Mouse (Mus musculus) limb, embryonic 12.5 days (tissue): Measurements from ENCODE around the gene Casz1. TPM values are rescaled to one million over a fixed set of nuclear protein-coding genes. Genes with fewer than 3 reads are reported as not detected.
A peak's percentile ranks its signal among the peaks of the same experiment; 100 is the strongest.

Experiments used
- ATAC-seq: fragments of 200-750 bp; cut with Nextera tagmentation; 2 replicates; pipeline ENCODE4 v1.8.0; 2017; ENCODE audit warnings: low read depth, moderate TSS enrichment; ENCODE audit not compliant: insufficient number of reproducible peaks, insufficient read depth, low FRiP score, low TSS enrichment
- H3K27ac ChIP-seq: fragments of 300-500 bp; sonication (generic); 2 replicates; pipeline ENCODE4 v1.5.1; 2016; ENCODE audit warnings: mild to moderate bottlenecking, moderate library complexity
- H3K27me3 ChIP-seq: fragments of 300-500 bp; sonication (generic); 2 replicates; pipeline ENCODE4 v1.6.1; 2016; ENCODE audit warnings: mild to moderate bottlenecking, moderate library complexity
- H3K36me3 ChIP-seq: fragments of 300-500 bp; sonication (generic); 2 replicates; pipeline ENCODE4 v1.6.1; 2016; ENCODE audit warnings: mild to moderate bottlenecking, moderate library complexity
- H3K4me1 ChIP-seq: fragments of 300-500 bp; sonication (generic); replicated peaks from 2 replicates; pipeline ENCODE4 v1.6.1; 2016
- H3K4me2 ChIP-seq: fragments of 300-500 bp; sonication (generic); 2 replicates; pipeline ENCODE4 v1.6.1; 2016; ENCODE audit warnings: mild to moderate bottlenecking, moderate library complexity
- H3K4me3 ChIP-seq: fragments of 300-500 bp; sonication (generic); replicated peaks from 2 replicates; pipeline ENCODE4 v1.5.1; 2016; ENCODE audit warnings: mild to moderate bottlenecking
- H3K9ac ChIP-seq: fragments of 300-500 bp; sonication (generic); replicated peaks from 2 replicates; pipeline ENCODE4 v1.6.1; 2016; ENCODE audit warnings: mild to moderate bottlenecking, moderate library complexity
- H3K9me3 ChIP-seq: fragments of 300-500 bp; sonication (generic); 2 replicates; pipeline ENCODE4 v1.6.1; 2016; ENCODE audit warnings: mild to moderate bottlenecking, moderate library complexity
- WGBS: fragments of 180-500 bp; shearing (Covaris S2); methylation state at CpG from one replicate; pipeline ENCODE4 v1.1.7; 2016; 5-methylcytosine and 5-hydroxymethylcytosine counted together
- polyA plus RNA-seq: library from polyadenylated mRNA; unstranded; fragments of >200 nt; fragmentation: Nextera tagmentation; extraction: Ambion mirVana; gene quantifications from 2 replicates; pipeline ENCODE4 v1.2.1, GENCODE M21; 2016

Gene Casz1
- polyA plus RNA-seq, 1 experiment from 2014 or later, result 4.7 TPM

DNA sequence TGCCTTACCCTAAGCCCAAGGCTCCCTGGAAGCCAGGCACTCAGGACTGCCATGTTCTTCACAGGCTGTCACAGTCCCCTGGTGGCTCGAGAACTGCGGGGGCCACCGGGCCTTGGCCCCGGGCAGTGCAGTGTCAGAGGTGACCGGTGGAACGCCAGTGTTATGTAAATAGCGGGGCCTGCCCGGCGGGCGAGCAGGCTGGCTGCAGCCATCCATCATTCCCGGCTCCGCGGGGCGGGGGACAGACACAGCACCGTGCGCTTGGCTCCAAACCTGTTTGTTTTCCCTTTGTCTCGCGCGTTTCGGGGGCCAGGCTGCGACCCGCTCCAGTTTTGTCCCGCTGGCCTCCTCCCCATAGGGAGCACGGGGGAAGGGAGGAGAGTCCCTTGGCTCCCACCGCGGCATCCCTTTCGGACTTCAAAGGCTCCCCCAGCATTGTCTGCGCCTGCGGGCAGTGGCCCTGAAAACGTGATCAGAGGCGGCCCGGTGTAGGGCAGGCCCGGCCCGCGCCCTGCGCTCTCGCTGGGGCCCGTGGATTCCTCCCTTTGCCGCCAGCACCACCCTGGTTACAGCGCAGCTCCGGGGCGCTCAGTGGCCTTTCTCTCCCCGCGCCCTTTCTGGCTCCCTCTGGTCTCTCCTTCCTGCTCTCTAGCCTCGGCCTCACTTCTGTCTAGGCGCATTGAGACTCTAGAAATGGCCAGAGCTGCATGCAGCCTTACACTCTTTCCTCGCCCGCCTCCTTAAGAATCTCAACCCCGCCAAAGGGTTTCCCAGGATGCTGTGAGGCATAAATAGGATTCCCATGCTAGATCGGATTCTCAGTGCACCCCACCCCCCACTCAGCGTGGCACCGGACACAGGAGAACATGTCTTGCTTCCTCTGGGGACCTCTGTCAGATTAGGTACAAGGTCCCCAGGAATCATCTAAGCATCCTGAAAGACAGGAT is 86.9 kb downstream of the Casz1 start:
- Histone ChIP-seq H3K4me1 (peaks cover 10% of the 10 kb centered on the region), H3K36me3 (no peaks in the 10 kb centered on the region), H3K4me2 (peak overlapping the region; percentile 74), H3K9me3 (no peaks in the 10 kb centered on the region), H3K27ac (peak overlapping the region; percentile 45; the same call in 1 of the 2 replicates), H3K9ac (peak overlapping the region; percentile 71), H3K4me3 (peak overlapping the region; percentile 42), H3K27me3 (peaks cover 81% of the 10 kb centered on the region)
- 5% methylated on average over 52 of the region's 52 CpGs for WGBS
- peak; percentile 41; the same call in 1 of the 2 replicates for ATAC-seq

DNA sequence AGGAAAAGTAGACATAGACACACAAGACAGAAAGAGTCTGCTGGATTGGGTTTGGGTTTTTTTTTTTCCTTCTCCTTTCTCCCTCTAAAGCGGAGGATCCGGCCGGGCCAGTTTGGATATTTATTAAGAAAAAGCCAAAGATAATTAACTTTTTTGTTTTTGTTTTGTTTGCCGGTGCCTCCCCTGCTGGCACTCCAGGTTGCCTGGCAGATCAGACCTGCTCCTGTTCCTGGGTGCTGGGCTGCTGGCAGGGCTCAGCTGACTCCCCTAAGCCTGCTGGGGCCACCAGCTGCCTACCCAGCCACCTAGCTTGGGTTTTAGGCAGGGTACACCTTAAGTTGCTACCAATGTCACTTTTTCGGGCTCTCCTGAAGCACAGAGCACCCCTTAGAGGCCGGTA is 91.9 kb downstream of the Casz1 start:
- Histone ChIP-seq H3K27me3 (peaks cover 73% of the 10 kb centered on the region), H3K9me3 (no peaks in the 10 kb centered on the region), H3K9ac (no peak overlapping the region), H3K36me3 (no peaks in the 10 kb centered on the region), H3K4me3 (no peak overlapping the region), H3K4me1 (peaks cover 21% of the 10 kb centered on the region), H3K4me2 (no peak overlapping the region), H3K27ac (no peak overlapping the region)
- 75% methylated on average over 6 of the region's 6 CpGs for WGBS
- ATAC-seq, result no peak

DNA sequence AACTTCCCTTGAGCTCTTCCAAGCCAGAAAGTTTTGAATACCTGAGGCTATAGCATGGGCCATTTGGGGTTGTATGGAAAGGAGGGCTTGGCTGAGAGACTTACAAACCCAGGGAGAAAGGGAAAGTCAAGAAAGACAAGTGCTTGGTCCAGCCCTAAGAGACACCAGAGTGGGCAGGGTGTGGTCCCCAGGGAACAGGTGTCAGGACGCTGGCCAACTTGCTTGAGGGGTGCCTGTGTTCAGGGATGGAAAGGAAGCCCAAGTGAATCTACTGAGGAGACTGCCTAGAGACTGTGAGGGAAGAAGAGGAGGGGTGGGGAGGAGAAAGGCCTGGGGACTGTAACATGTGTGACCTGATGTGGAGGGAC is 95.7 kb downstream of the Casz1 start:
- Histone ChIP-seq H3K4me1 (peaks cover 48% of the 10 kb centered on the region), H3K27ac (no peak overlapping the region), H3K4me2 (peak overlapping the region; percentile 99), H3K9ac (peak overlapping the region; percentile 57), H3K27me3 (peaks cover 81% of the 10 kb centered on the region), H3K4me3 (peak overlapping the region; percentile 66), H3K36me3 (no peaks in the 10 kb centered on the region), H3K9me3 (no peaks in the 10 kb centered on the region)
- 17% methylated on average over 1 of the region's 1 CpGs for WGBS
- no peak; the same call in 1 of the 2 replicates for ATAC-seq

DNA sequence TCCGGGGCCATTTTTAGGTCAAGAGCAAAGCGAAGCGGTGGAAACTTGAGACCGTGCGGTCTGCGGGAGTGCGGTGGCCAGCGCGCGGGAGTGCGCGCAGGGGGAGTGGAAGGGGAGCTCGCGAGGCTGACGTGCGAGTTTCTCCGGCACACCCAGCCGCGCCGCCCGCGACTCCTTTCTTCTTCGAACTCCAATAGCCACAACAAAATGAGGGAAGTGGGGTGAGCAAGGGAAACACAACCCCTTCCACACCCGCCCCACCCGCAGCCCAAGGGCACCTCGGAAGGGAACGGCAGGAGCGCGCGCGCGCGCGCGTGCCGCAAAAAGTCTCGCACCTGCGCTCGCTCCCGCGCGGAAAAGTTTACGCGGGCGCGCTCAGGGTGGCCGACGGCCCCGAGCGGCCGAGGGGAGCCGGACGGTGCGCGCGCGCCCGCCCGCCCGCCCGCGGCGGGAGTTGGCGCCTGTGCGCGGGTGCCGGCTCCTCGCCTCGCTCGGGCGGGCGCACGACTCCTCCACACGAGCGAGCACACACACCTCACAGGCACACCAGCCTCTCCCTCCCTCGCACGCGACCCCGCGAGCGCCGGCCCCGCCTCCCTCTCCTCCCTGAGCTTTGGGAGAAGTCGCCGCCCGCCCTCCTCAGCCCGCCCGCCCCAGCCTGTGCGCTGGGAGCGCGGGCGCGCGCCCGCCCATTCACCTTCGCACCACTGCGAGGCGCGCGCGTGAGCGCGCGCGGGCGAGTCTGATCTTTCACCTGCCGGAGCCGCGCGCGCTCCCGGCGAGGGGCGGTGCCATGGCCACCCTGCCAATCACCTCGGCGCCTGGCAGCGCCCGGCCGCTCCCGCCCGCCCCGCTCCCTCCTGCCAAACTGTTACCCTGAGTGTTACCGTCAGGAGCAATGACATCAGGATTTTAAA is 96.3 kb downstream of the Casz1 start:
- H3K9ac ChIP-seq, result peak overlapping the region; percentile 57
- H3K27me3 ChIP-seq, result peaks cover 81% of the 10 kb centered on the region
- no peaks in the 10 kb centered on the region for H3K9me3 ChIP-seq
- under 1% methylated on average over 105 of the region's 123 CpGs for WGBS
- no peak overlapping the region for H3K27ac ChIP-seq
- peak overlapping the region; percentile 66 for H3K4me3 ChIP-seq
- H3K4me2 ChIP-seq, result peak overlapping the region; percentile 99
- H3K4me1 ChIP-seq, result peaks cover 54% of the 10 kb centered on the region
- H3K36me3 ChIP-seq, result no peaks in the 10 kb centered on the region
- peak; percentile 54 for ATAC-seq

DNA sequence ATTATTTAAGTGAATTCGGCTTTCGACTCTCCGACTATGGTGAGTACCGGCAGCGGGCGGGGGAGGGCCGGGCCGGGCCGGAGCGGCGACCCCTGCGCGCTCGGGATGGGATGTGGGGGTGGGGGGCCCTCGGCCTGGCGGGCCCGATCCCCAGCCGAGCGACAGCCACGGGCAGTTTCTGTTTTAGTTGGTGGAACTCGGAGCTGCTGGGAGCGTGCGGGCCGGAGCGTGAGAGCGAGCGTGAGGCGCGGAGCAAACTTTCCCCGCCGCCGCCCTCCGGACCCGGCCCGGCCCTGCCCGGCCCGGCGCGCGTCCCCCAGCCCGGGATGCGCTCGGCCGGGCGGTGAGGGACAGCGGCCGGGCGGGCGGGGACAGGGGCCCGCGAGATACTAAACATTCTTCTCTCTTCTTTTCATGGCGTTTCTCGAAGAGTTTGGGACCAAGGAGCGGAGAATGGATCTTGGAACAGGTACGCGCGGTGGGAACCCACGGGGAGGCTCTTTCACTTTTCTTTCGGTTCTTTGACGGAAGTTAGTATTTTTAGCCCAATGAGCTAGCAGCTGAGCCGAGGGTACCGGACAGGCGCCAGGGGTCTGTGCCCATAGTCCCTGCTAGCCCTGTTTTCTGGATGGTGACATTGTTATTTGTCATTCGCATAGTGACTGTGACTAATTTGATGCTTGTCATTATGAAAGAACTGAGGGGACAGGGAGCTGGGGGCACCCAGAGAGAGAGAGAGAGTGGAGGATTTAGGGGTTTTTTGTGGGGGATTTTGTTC is 97.2 kb downstream of the Casz1 start:
- Histone ChIP-seq H3K9me3 (no peaks in the 10 kb centered on the region), H3K4me1 (peaks cover 63% of the 10 kb centered on the region), H3K27ac (no peak overlapping the region), H3K4me3 (peak overlapping the region; percentile 66), H3K27me3 (peaks cover 84% of the 10 kb centered on the region), H3K36me3 (no peaks in the 10 kb centered on the region), H3K9ac (peak overlapping the region; percentile 60), H3K4me2 (peak overlapping the region; percentile 99)
- WGBS, result under 1% methylated on average over 64 of the region's 64 CpGs
- ATAC-seq, result no peak

DNA sequence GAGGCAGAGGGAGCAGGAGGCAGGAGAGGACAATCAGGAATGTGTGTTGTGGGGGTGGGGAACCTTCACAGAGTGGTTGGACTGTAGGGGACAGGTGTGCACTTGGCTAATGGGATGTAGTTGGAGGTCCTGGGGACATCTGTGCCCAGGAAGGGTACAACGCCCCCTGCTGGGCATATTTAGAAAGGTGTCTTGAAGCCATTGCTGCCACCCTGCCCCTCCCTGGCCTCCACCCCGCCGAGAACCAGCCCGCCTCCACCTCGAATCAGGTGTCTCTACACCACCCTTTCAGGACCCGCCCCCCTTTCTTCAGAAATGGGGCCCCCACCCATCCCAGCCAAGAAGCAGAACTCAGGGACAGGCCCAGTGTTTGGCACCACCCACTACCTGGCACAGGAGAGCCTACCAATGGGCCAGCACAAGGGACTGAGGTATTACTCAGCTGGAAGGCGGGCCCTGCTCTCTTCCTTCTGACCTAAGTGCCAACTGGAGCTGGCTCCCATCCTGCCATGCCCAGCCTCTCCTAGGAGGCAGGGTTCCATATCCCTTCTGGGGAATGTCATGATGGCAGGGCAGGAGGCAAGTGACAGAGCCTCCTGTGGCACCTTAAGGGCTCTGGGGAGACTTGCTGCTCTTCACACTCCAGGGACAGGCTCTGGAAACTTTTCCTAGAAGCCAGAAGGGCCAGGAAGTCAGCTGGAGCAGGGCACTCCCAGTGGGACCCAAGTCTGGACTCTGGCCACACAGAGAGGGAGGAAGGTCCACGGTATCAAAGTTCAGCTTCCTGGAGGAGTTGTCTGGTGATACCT is 98.9 kb downstream of the Casz1 start:
- no peak for ATAC-seq
- no peak overlapping the region for H3K9ac ChIP-seq
- peak overlapping the region; percentile 99; the same call in 1 of the 2 replicates for H3K4me2 ChIP-seq
- no peak overlapping the region for H3K4me3 ChIP-seq
- H3K4me1 ChIP-seq, result peaks cover 73% of the 10 kb centered on the region
- H3K36me3 ChIP-seq, result no peaks in the 10 kb centered on the region
- no peak overlapping the region for H3K27ac ChIP-seq
- 34% methylated on average over 8 of the region's 8 CpGs for WGBS
- H3K27me3 ChIP-seq, result peaks cover 87% of the 10 kb centered on the region
- no peaks in the 10 kb centered on the region for H3K9me3 ChIP-seq

DNA sequence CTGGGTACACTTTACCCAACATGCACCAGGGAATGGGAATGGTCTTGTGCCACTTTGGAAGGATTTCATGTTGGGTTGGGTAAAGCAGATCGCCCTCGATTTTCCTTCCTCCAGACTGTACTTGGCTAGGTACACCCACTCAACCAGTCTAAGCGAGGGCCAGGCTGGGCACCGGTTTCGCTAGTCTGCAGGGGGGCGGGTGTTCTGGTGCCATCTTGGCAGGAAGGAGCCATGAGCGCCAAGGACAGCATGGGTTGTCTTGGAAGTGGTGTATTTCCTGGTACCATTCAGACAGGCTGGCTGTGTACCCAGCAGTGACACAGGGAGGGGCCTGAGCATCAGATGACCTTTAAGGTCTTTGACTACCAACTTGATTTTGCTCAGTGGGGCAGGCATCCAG is 101.1 kb downstream of the Casz1 start:
- Histone ChIP-seq H3K27ac (no peak overlapping the region), H3K36me3 (no peaks in the 10 kb centered on the region), H3K9ac (no peak overlapping the region), H3K4me2 (0 out of 2 replicates have a peak overlapping the region, but pooled peaks have one; percentile 22), H3K4me3 (no peak overlapping the region), H3K27me3 (peaks cover 70% of the 10 kb centered on the region), H3K4me1 (peaks cover 86% of the 10 kb centered on the region), H3K9me3 (no peaks in the 10 kb centered on the region)
- ATAC-seq, result no peak
- 94% methylated on average over 7 of the region's 7 CpGs for WGBS

DNA sequence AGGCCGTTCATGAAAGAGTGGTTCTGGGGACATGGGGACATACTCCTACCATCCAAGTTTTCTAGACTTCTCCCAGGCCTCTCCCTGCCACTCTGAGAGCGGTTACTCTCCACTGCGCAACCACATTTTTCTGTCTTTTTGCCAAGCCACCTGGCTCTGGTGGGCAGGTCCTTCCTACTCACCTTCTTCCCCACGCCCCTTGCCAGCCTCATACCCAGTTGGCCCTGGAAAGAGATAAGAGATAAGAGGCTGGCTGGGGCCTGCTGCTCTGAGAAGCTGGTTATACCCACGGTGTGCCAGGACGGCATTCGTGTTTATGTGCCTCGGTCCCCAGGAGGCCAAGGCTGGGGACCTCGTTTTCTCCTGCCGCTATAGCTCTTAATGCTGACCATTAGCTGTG is 102.6 kb downstream of the Casz1 start:
- Histone ChIP-seq H3K4me1 (peaks cover 94% of the 10 kb centered on the region), H3K4me2 (no peak overlapping the region), H3K4me3 (no peak overlapping the region), H3K27me3 (peaks cover 64% of the 10 kb centered on the region), H3K27ac (no peak overlapping the region), H3K36me3 (no peaks in the 10 kb centered on the region), H3K9me3 (no peaks in the 10 kb centered on the region), H3K9ac (no peak overlapping the region)
- no peak for ATAC-seq
- WGBS, result 70% methylated on average over 10 of the region's 10 CpGs

DNA sequence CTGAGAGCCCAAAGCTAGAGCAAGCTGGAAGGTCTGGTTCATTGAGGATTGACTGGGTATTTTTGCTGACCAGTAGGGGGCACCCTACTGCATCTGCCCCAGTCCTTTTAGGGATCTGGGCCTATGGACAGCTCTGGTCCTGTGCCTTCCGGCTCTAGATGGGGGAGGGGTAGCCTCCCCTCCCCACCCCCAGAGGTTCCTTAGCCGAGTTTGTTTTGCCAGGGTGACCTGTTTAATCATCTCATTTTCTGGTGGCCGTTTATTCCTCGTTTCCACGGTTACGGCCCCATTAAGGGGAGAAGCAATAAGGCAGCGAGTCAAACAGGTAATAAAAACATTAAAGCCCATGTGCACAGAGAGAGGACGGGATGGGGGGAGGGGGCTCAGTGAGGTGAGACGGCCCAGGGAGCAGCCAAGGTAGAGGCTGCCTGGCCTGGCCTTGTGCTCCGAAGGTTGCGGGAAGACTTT is 104.0 kb downstream of the Casz1 start:
- Histone ChIP-seq H3K4me3 (no peak overlapping the region), H3K9ac (no peak overlapping the region), H3K9me3 (no peaks in the 10 kb centered on the region), H3K27me3 (peaks cover 51% of the 10 kb centered on the region), H3K27ac (peak overlapping the region; percentile 79), H3K36me3 (no peaks in the 10 kb centered on the region), H3K4me1 (peaks cover 95% of the 10 kb centered on the region), H3K4me2 (peak overlapping the region; percentile 17; the same call in 1 of the 2 replicates)
- ATAC-seq, result peak; percentile 69
- WGBS, result 11% methylated on average over 11 of the region's 11 CpGs
